Comparison of ENCODE assay signal across 24 mouse cellular contexts in the genomic region with DNA sequence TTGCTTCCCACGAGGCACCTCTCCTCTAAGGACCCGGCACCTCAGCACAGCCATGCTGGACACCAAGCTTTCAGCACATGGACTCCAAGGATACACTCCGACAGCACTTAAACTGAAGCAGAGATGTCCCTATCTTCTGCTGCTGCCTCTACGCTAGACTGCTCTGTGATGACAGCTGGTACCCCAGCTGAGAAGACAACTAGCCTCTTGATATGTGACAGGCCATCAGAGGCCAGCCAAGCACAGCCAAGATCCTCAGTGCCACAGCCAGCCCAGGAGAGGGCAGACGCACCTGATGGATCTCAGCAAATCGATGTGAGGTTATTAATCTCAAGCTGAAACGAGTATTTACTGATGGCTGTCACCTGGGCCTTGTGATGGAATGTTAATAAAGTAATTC. TPM values are rescaled to one million over a fixed set of nuclear protein-coding genes. Genes with fewer than 3 reads are reported as not detected.
DNase-seq lines count a peak whose midpoint lies in the region; ATAC-seq and TF ChIP-seq lines count a peak whose summit lies in the region.
"Had no signal": no experiment of that assay in that cellular context is flagged by ENCODE, and none has a peak within 500 bp of the region (broad histone marks: within the 10 kb centered on the region; RNA-seq: fewer than 3 reads in every experiment).

No protein-coding gene starts in this region.

- WGBS in heart, adult 2 months, result 58% methylated on average over 7 of the region's 7 CpGs
- WGBS in kidney, postnatal 0 days, result 47% methylated on average over 7 of the region's 7 CpGs
- 83% methylated on average over 7 of the region's 7 CpGs for WGBS in neural tube, embryonic 12.5 days
- 81% methylated on average over 7 of the region's 7 CpGs for WGBS in neural tube, embryonic 15.5 days

- no peak for ATAC-seq in kidney, postnatal 0 days (replicated peaks; ENCODE audit: low FRiP score, low read depth)
- no peak for ATAC-seq in neural tube, embryonic 12.5 days (ENCODE audit: low FRiP score, low read depth)
- ATAC-seq in neural tube, embryonic 15.5 days (ENCODE audit: low FRiP score), result no peak
- ATAC-seq: forebrain, embryonic 16.5 days; intestine, embryonic 16.5 days had no signal

- no peaks in the 10 kb centered on the region for H3K36me3 ChIP-seq in heart, adult 2 months (ENCODE audit: control insufficient read depth, insufficient read depth, low read length)
- 0 out of 2 replicates have a peak, but pooled peaks cover 8% of the 10 kb centered on the region for H3K36me3 ChIP-seq in kidney, postnatal 0 days (ENCODE audit: insufficient read depth, low read length)
- H3K36me3 ChIP-seq in neural tube, embryonic 12.5 days, result peaks cover 22% of the 10 kb centered on the region
- H3K36me3 ChIP-seq in neural tube, embryonic 15.5 days, result peaks cover 14% of the 10 kb centered on the region

- H3K27ac ChIP-seq in heart, adult 2 months, result no peak overlapping the region
- no peak overlapping the region for H3K27ac ChIP-seq in kidney, postnatal 0 days
- H3K27ac ChIP-seq in neural tube, embryonic 12.5 days, result no peak overlapping the region
- H3K27ac ChIP-seq in neural tube, embryonic 15.5 days (replicated peaks), result no peak overlapping the region
- H3K27ac ChIP-seq: embryonic facial prominence, embryonic 13.5 days; forebrain, embryonic 12.5 days; heart, embryonic 15.5 days; hindbrain, embryonic 10.5 days had no signal

- no peak overlapping the region for H3K9ac ChIP-seq in heart, adult 2 months (ENCODE audit: low read depth, low read length)
- H3K9ac ChIP-seq in kidney, postnatal 0 days (ENCODE audit: low read depth, low read length), result no peak overlapping the region
- 0 out of 2 replicates have a peak overlapping the region, but pooled peaks have one; percentile 5 for H3K9ac ChIP-seq in neural tube, embryonic 12.5 days
- H3K9ac ChIP-seq in neural tube, embryonic 15.5 days (replicated peaks), result no peak overlapping the region
- H3K9ac ChIP-seq: embryonic facial prominence, embryonic 13.5 days; forebrain, embryonic 12.5 days; heart, embryonic 15.5 days had no signal

- peaks cover 2% of the 10 kb centered on the region for H3K79me2 ChIP-seq in heart, adult 2 months (replicated peaks; ENCODE audit: control insufficient read depth, insufficient read depth, low read length)

- peak; percentile 35 for TF ChIP-seq CTCF in heart, adult 2 months (IDR thresholded peaks at IDR 0.05)
- no peak for TF ChIP-seq CTCF in kidney, postnatal 0 days (IDR thresholded peaks at IDR 0.05; ENCODE audit: low read depth)

- H3K4me1 ChIP-seq in heart, adult 2 months (ENCODE audit: control insufficient read depth, insufficient read depth, low read length), result no peaks in the 10 kb centered on the region
- no peaks in the 10 kb centered on the region for H3K4me1 ChIP-seq in kidney, postnatal 0 days (replicated peaks; ENCODE audit: insufficient read depth, low read length)
- H3K4me1 ChIP-seq in neural tube, embryonic 12.5 days, result no peaks in the 10 kb centered on the region
- no peaks in the 10 kb centered on the region for H3K4me1 ChIP-seq in neural tube, embryonic 15.5 days
- H3K4me1 ChIP-seq: embryonic facial prominence, embryonic 13.5 days; forebrain, embryonic 12.5 days; heart, embryonic 15.5 days; hindbrain, embryonic 10.5 days had no signal

- no peak for DNase-seq in heart, adult 2 months
- DNase-seq in heart, postnatal 14 days, result no peak
- DNase-seq in kidney, postnatal 0 days (ENCODE audit: low spot score), result peak; percentile 11
- DNase-seq in kidney, adult 8-10 months, result no peak
- DNase-seq in urinary bladder, postnatal 36 days (ENCODE audit: low spot score in 2 of 2), result no peak
- DNase-seq: adrenal gland, adult 8-10 months; adrenal gland, postnatal 36 days; cerebellum, adult 11 months; gastrocnemius, postnatal 10 days; heart, adult 18-20 months had no signal

- TF ChIP-seq POLR2A in heart, adult 2 months (IDR thresholded peaks at IDR 0.05; ENCODE audit: insufficient read depth, low read depth, low read length), result no peak

- H3K4me3 ChIP-seq in heart, adult 2 months, result no peak overlapping the region
- no peak overlapping the region for H3K4me3 ChIP-seq in kidney, postnatal 0 days (replicated peaks; ENCODE audit: low read depth, low read length)
- H3K4me3 ChIP-seq in neural tube, embryonic 12.5 days, result no peak overlapping the region
- H3K4me3 ChIP-seq in neural tube, embryonic 15.5 days (replicated peaks), result no peak overlapping the region
- H3K4me3 ChIP-seq: embryonic facial prominence, embryonic 13.5 days; forebrain, embryonic 12.5 days; heart, embryonic 15.5 days; hindbrain, embryonic 10.5 days had no signal

- intact Hi-C loops in heart, adult 2 months (cut with DNase I), result no loop called here
- intact Hi-C loops in heart, postnatal 14 days (cut with DNase I), result no loop called here

- TF ChIP-seq EP300 in heart, adult 2 months (IDR thresholded peaks at IDR 0.05; ENCODE audit: insufficient read depth, low read depth, low read length), result no peak

- H3K9me3 ChIP-seq in kidney, postnatal 0 days (replicated peaks; ENCODE audit: low read length), result no peaks in the 10 kb centered on the region
- 0 out of 2 replicates have a peak, but pooled peaks cover 3% of the 10 kb centered on the region for H3K9me3 ChIP-seq in neural tube, embryonic 12.5 days
- H3K9me3 ChIP-seq in neural tube, embryonic 15.5 days (replicated peaks), result no peaks in the 10 kb centered on the region
- H3K9me3 ChIP-seq: embryonic facial prominence, embryonic 13.5 days; forebrain, embryonic 12.5 days; heart, embryonic 15.5 days had no signal

- H3K4me2 ChIP-seq in kidney, postnatal 0 days (ENCODE audit: low read length), result no peak overlapping the region
- no peak overlapping the region for H3K4me2 ChIP-seq in neural tube, embryonic 12.5 days (replicated peaks)
- no peak overlapping the region for H3K4me2 ChIP-seq in neural tube, embryonic 15.5 days
- H3K4me2 ChIP-seq: embryonic facial prominence, embryonic 13.5 days; forebrain, embryonic 12.5 days; heart, embryonic 11.5 days; heart, embryonic 15.5 days had no signal

- no peaks in the 10 kb centered on the region for H3K27me3 ChIP-seq in heart, adult 2 months (ENCODE audit: control insufficient read depth, insufficient read depth, low read length)
- H3K27me3 ChIP-seq in kidney, postnatal 0 days (ENCODE audit: insufficient read depth, low read length), result no peaks in the 10 kb centered on the region
- no peaks in the 10 kb centered on the region for H3K27me3 ChIP-seq in neural tube, embryonic 12.5 days (replicated peaks)
- H3K27me3 ChIP-seq in neural tube, embryonic 15.5 days (replicated peaks), result no peaks in the 10 kb centered on the region
- H3K27me3 ChIP-seq: embryonic facial prominence, embryonic 13.5 days; forebrain, embryonic 12.5 days; heart, embryonic 15.5 days had no signal

RNA-seq across cellular contexts. Expression of a gene that starts 2.1 kb away (rescaled TPM):
- total RNA-seq in heart, adult 2 months (2021), result not detected
- not detected in 2 replicates for polyA plus RNA-seq in heart, adult 2 months (2012; rRNA removed)
- not detected for total RNA-seq in heart, postnatal 14 days (2021)
- polyA plus RNA-seq in kidney, postnatal 0 days (2015; fragmentation: Nextera tagmentation; extraction: Ambion mirVana), result not detected in 2 replicates
- 0.67 TPM in 1 of 2 replicates, not detected in the other for polyA plus RNA-seq in neural tube, embryonic 12.5 days (2016; fragmentation: Nextera tagmentation; extraction: Ambion mirVana)
- polyA plus RNA-seq in neural tube, embryonic 15.5 days (2015; fragmentation: Nextera tagmentation; extraction: Ambion mirVana), result not detected in 2 replicates
- total RNA-seq: adrenal gland, adult 8-10 months; adrenal gland, postnatal 36 days; ES-E14; gastrocnemius, postnatal 10 days; gastrocnemius, postnatal 4 days; heart, adult 18-20 months; heart, postnatal 25 days had no signal
- polyA plus RNA-seq: brain, embryonic 14.5 days; forebrain, embryonic 16.5 days; frontal cortex, adult 2 months; heart, embryonic 11.5 days had no signal

RNA-seq across cellular contexts. Expression of a gene that starts 9.9 kb away (rescaled TPM):
- total RNA-seq in heart, adult 2 months (2021), result 10 to 100 TPM; 29.4 to 36.1 TPM
- polyA plus RNA-seq in heart, adult 2 months (2012; rRNA removed), result 20.6 and 26.2 TPM in 2 replicates
- 10 to 100 TPM; 20.8 to 23.4 TPM for total RNA-seq in heart, postnatal 14 days (2021)
- 9.6 and 13.5 TPM in 2 replicates for polyA plus RNA-seq in kidney, postnatal 0 days (2015; fragmentation: Nextera tagmentation; extraction: Ambion mirVana)
- 12.0 and 14.0 TPM in 2 replicates for polyA plus RNA-seq in neural tube, embryonic 12.5 days (2016; fragmentation: Nextera tagmentation; extraction: Ambion mirVana)
- 5.8 and 9.0 TPM in 2 replicates for polyA plus RNA-seq in neural tube, embryonic 15.5 days (2015; fragmentation: Nextera tagmentation; extraction: Ambion mirVana)

RNA-seq across cellular contexts. Expression of a gene that starts 9.9 kb away (rescaled TPM):
- 10 to 100 TPM; 62.1 to 66.9 TPM for total RNA-seq in heart, adult 2 months (2021)
- 20.2 and 23.8 TPM in 2 replicates for polyA plus RNA-seq in heart, adult 2 months (2012; rRNA removed)
- 10 to 100 TPM; 55.4 to 55.8 TPM for total RNA-seq in heart, postnatal 14 days (2021)
- 31.1 and 31.7 TPM in 2 replicates for polyA plus RNA-seq in kidney, postnatal 0 days (2015; fragmentation: Nextera tagmentation; extraction: Ambion mirVana)
- 46.1 and 51.0 TPM in 2 replicates for polyA plus RNA-seq in neural tube, embryonic 12.5 days (2016; fragmentation: Nextera tagmentation; extraction: Ambion mirVana)
- 37.9 and 40.0 TPM in 2 replicates for polyA plus RNA-seq in neural tube, embryonic 15.5 days (2015; fragmentation: Nextera tagmentation; extraction: Ambion mirVana)

RNA-seq across cellular contexts. Expression of a gene that starts 20.3 kb away (rescaled TPM):
- total RNA-seq in heart, adult 2 months (2021), result 10 to 100 TPM; 56.2 to 61.6 TPM
- polyA plus RNA-seq in heart, adult 2 months (2012; rRNA removed), result 8.7 and 22.9 TPM in 2 replicates
- 10 to 100 TPM; 75.7 to 77.1 TPM for total RNA-seq in heart, postnatal 14 days (2021)
- polyA plus RNA-seq in kidney, postnatal 0 days (2015; fragmentation: Nextera tagmentation; extraction: Ambion mirVana), result 1.3 TPM in 2 replicates
- polyA plus RNA-seq in neural tube, embryonic 12.5 days (2016; fragmentation: Nextera tagmentation; extraction: Ambion mirVana), result not detected in 2 replicates
- polyA plus RNA-seq in neural tube, embryonic 15.5 days (2015; fragmentation: Nextera tagmentation; extraction: Ambion mirVana), result 1.1 TPM in 1 of 2 replicates, not detected in the other
- polyA plus RNA-seq: brain, embryonic 14.5 days; embryonic facial prominence, embryonic 13.5 days; forebrain, embryonic 12.5 days; forebrain, embryonic 16.5 days; hindbrain, embryonic 10.5 days had no signal

RNA-seq across cellular contexts. Expression of a gene that starts 42.9 kb away (rescaled TPM):
- 10 to 100 TPM; 25.0 to 27.3 TPM for total RNA-seq in heart, adult 2 months (2021)
- 25.5 and 26.0 TPM in 2 replicates for polyA plus RNA-seq in heart, adult 2 months (2012; rRNA removed)
- total RNA-seq in heart, postnatal 14 days (2021), result 10 to 100 TPM; 42.9 to 44.5 TPM
- polyA plus RNA-seq in kidney, postnatal 0 days (2015; fragmentation: Nextera tagmentation; extraction: Ambion mirVana), result 63.3 and 66.3 TPM in 2 replicates
- 75.6 and 89.2 TPM in 2 replicates for polyA plus RNA-seq in neural tube, embryonic 12.5 days (2016; fragmentation: Nextera tagmentation; extraction: Ambion mirVana)
- 92.7 and 103 TPM in 2 replicates for polyA plus RNA-seq in neural tube, embryonic 15.5 days (2015; fragmentation: Nextera tagmentation; extraction: Ambion mirVana)
